Mouse (Mus musculus) cortical plate, adult 2 months (tissue): ENCODE data around the gene Tacc3. TPM values are rescaled to one million over a fixed set of nuclear protein-coding genes. Genes with fewer than 3 reads are reported as not detected.

Experiments
- H3K27ac ChIP-seq: fragments of 200-500 bp; 2 replicates; pipeline ENCODE4 v1.5.1; 2012; ENCODE audit warnings: low read length, control low read depth, inconsistent platforms; ENCODE audit not compliant: insufficient read depth
- H3K4me1 ChIP-seq: fragments of 200-500 bp; 2 replicates; pipeline ENCODE4 v1.6.1; 2011; ENCODE audit warnings: low read length; ENCODE audit not compliant: control insufficient read depth, insufficient read depth
- H3K4me3 ChIP-seq: fragments of 200-500 bp; 2 replicates; pipeline ENCODE4 v1.5.1; 2011; ENCODE audit warnings: mild to moderate bottlenecking, low read length, control low read depth; ENCODE audit not compliant: insufficient read depth
- CTCF ChIP-seq: fragments of 200-500 bp; IDR thresholded peaks from 2 replicates; pipeline ENCODE4 v1.5.1; 2011; ENCODE audit warnings: mild to moderate bottlenecking, control low read depth, low read length; ENCODE audit not compliant: insufficient read depth; ENCODE audit errors: extremely low read depth
- POLR2A ChIP-seq: fragments of 200-500 bp; IDR thresholded peaks from 2 replicates; pipeline ENCODE4 v1.6.1; 2011; ENCODE audit warnings: mild to moderate bottlenecking, low read length, control low read depth; ENCODE audit not compliant: insufficient read depth; ENCODE audit errors: extremely low read depth
- polyA plus RNA-seq: library from polyadenylated mRNA; depleted of rRNA; stranded (reverse); fragments of >200 nt; gene quantifications from 2 replicates; pipeline ENCODE4 v1.2.3, GENCODE M21; 2012

The Tacc3 gene
- polyA plus RNA-seq, 1 experiment = 9.3 TPM

GRCm38 (mm10) chr5:33630061-33630460 lies 27.9 kb upstream of the Tacc3 start:
- peaks cover 7% of the 10 kb centered on the region; the same call in 1 of the 2 replicates for H3K4me1 ChIP-seq
- H3K4me3 ChIP-seq = peak overlapping the region; percentile 70
- no peak for TF ChIP-seq POLR2A
- TF ChIP-seq CTCF = no peak
- no peak overlapping the region for H3K27ac ChIP-seq

- TF ChIP-seq POLR2A (no peak), CTCF (no peak)
- H3K4me3 ChIP-seq = peak overlapping the region; percentile 70; the same call in 1 of the 2 replicates
- H3K4me1 ChIP-seq = peaks cover 7% of the 10 kb centered on the region; the same call in 1 of the 2 replicates
- no peak overlapping the region for H3K27ac ChIP-seq
Measured at GRCm38 (mm10) chr5:33630615-33631014, 27.3 kb upstream of the Tacc3 start.

- Histone ChIP-seq H3K4me1 (peaks cover 7% of the 10 kb centered on the region; the same call in 1 of the 2 replicates), H3K27ac (no peak overlapping the region), H3K4me3 (no peak overlapping the region)
- TF ChIP-seq POLR2A = no peak
- TF ChIP-seq CTCF = no peak
Measured at GRCm38 (mm10) chr5:33632526-33632925, 25.4 kb upstream of the Tacc3 start.

GRCm38 (mm10) chr5:33635361-33635760 lies 22.6 kb upstream of the Tacc3 start:
- no peak for TF ChIP-seq CTCF
- TF ChIP-seq POLR2A = no peak
- Histone ChIP-seq H3K4me3 (no peak overlapping the region), H3K4me1 (no peaks in the 10 kb centered on the region), H3K27ac (no peak overlapping the region)

- TF ChIP-seq CTCF (no peak), POLR2A (no peak)
- H3K4me3 ChIP-seq = no peak overlapping the region
- H3K4me1 ChIP-seq = no peaks in the 10 kb centered on the region
- no peak overlapping the region for H3K27ac ChIP-seq
Measured at GRCm38 (mm10) chr5:33637606-33638350, 20.1 kb upstream of the Tacc3 start.

- no peak for TF ChIP-seq CTCF
- no peak for TF ChIP-seq POLR2A
- H3K4me3 ChIP-seq = no peak overlapping the region
- no peaks in the 10 kb centered on the region for H3K4me1 ChIP-seq
- H3K27ac ChIP-seq = no peak overlapping the region
Measured at GRCm38 (mm10) chr5:33638826-33639225, 19.1 kb upstream of the Tacc3 start.

GRCm38 (mm10) chr5:33640652-33641051 lies 17.3 kb upstream of the Tacc3 start:
- H3K4me3 ChIP-seq = no peak overlapping the region
- no peaks in the 10 kb centered on the region for H3K4me1 ChIP-seq
- TF ChIP-seq CTCF (peak; percentile 50; the same call in 1 of the 2 replicates), POLR2A (no peak)
- H3K27ac ChIP-seq = no peak overlapping the region

- no peak for TF ChIP-seq CTCF
- Histone ChIP-seq H3K4me1 (0 out of 2 replicates have a peak, but pooled peaks cover 2% of the 10 kb centered on the region), H3K27ac (no peak overlapping the region), H3K4me3 (peak overlapping the region; percentile 64)
Measured at GRCm38 (mm10) chr5:33651017-33651416, 6.9 kb upstream of the Tacc3 start.

GRCm38 (mm10) chr5:33651541-33651920 lies 6.4 kb upstream of the Tacc3 start:
- TF ChIP-seq CTCF = no peak
- no peak for TF ChIP-seq POLR2A
- Histone ChIP-seq H3K4me3 (peak overlapping the region; percentile 64), H3K27ac (peak overlapping the region; percentile 32; the same call in 1 of the 2 replicates), H3K4me1 (peaks cover 2% of the 10 kb centered on the region; the same call in 1 of the 2 replicates)
